Mouse (Mus musculus) midbrain, postnatal 0 days (tissue): ENCODE data around the gene Npas3. TPM values are rescaled to one million over a fixed set of nuclear protein-coding genes. Genes with fewer than 3 reads are reported as not detected.

Experiments used
- ATAC-seq: fragments of 200-750 bp; cut with Nextera tagmentation; 2 replicates; pipeline ENCODE4 v1.8.0; 2017; ENCODE audit warnings: moderate number of reproducible peaks, mild to moderate bottlenecking, moderate TSS enrichment, moderate library complexity; ENCODE audit not compliant: low FRiP score
- DNase-seq: peaks from one replicate; pipeline ENCODE4 v3.0.0-alpha.2; 2015; ENCODE audit warnings: low spot score
- H3K27ac ChIP-seq: fragments of 300-500 bp; sonication (generic); 2 replicates; pipeline ENCODE4 v1.5.1; 2014; ENCODE audit warnings: low read depth, mild to moderate bottlenecking, low read length, mixed read lengths
- H3K27me3 ChIP-seq: fragments of 300-500 bp; sonication (generic); 2 replicates; pipeline ENCODE4 v1.6.1; 2014; ENCODE audit warnings: low read length, control low read depth, mixed read lengths; ENCODE audit not compliant: insufficient read depth
- H3K36me3 ChIP-seq: fragments of 300-500 bp; sonication (generic); 2 replicates; pipeline ENCODE4 v1.6.1; 2014; ENCODE audit warnings: low read length, control low read depth, mixed read lengths; ENCODE audit not compliant: insufficient read depth
- H3K4me1 ChIP-seq: fragments of 300-500 bp; sonication (generic); 2 replicates; pipeline ENCODE4 v1.6.1; 2014; ENCODE audit warnings: mild to moderate bottlenecking, control low read depth, antibody characterized with exemption, low read length, mixed read lengths; ENCODE audit not compliant: insufficient read depth
- H3K4me2 ChIP-seq: fragments of 300-500 bp; sonication (generic); 2 replicates; pipeline ENCODE4 v1.6.1; 2014; ENCODE audit warnings: low read depth, mild to moderate bottlenecking, low read length, mixed read lengths; ENCODE audit not compliant: poor library complexity, severe bottlenecking
- H3K4me3 ChIP-seq: fragments of 300-500 bp; sonication (generic); 2 replicates; pipeline ENCODE4 v1.5.1; 2014; ENCODE audit warnings: low read depth, mild to moderate bottlenecking, low read length, moderate library complexity
- H3K9ac ChIP-seq: fragments of 300-500 bp; sonication (generic); replicated peaks from 2 replicates; pipeline ENCODE4 v1.6.1; 2014; ENCODE audit warnings: mild to moderate bottlenecking, low read length, moderate library complexity, mixed read lengths; ENCODE audit not compliant: poor library complexity, severe bottlenecking
- H3K9me3 ChIP-seq: fragments of 300-500 bp; sonication (generic); 2 replicates; pipeline ENCODE4 v1.6.1; 2016; ENCODE audit warnings: low read length, control low read depth
- CTCF ChIP-seq: IDR thresholded peaks from 2 replicates; pipeline ENCODE4 v1.5.1; 2016; ENCODE audit warnings: antibody characterized with exemption, mild to moderate bottlenecking
- WGBS: fragments of 180-500 bp; shearing (Covaris S2); extraction: QIAGEN DNeasy Blood & Tissue Kit; methylation state at CpG from one replicate; pipeline ENCODE4 v1.1.7; 2014; 5-methylcytosine and 5-hydroxymethylcytosine counted together
- polyA plus RNA-seq: library from polyadenylated mRNA; unstranded; fragments of >200 nt; fragmentation: Nextera tagmentation; extraction: Ambion mirVana; gene quantifications from 2 replicates; pipeline ENCODE4 v1.2.1, GENCODE M21; 2015
- total RNA-seq: library from RNA; depleted of rRNA; stranded (reverse); fragments of >200 nt; gene quantifications from 2 replicates; pipeline ENCODE4 v1.2.3, GENCODE M21; 2014

Npas3 gene
- total and polyA plus RNA-seq, 2 experiments from 2014 or later, result 34.2 to 53.8 TPM

- ATAC-seq (no peak), DNase-seq (peak; percentile 42)
- Histone ChIP-seq H3K9ac (no peak overlapping the region), H3K27me3 (no peaks in the 10 kb centered on the region), H3K4me1 (0 out of 2 replicates have a peak, but pooled peaks cover 3% of the 10 kb centered on the region), H3K4me3 (no peak overlapping the region), H3K27ac (no peak overlapping the region), H3K36me3 (no peaks in the 10 kb centered on the region), H3K4me2 (no peak overlapping the region), H3K9me3 (no peaks in the 10 kb centered on the region)
- WGBS, result 47% methylated on average over 6 of the region's 6 CpGs
- TF ChIP-seq CTCF, result no peak
Measured at GRCm38 (mm10) chr12:53832590-53832989, 584.1 kb downstream of the Npas3 start.

- Histone ChIP-seq H3K4me3 (no peak overlapping the region), H3K9ac (no peak overlapping the region), H3K27me3 (no peaks in the 10 kb centered on the region), H3K27ac (no peak overlapping the region), H3K4me1 (0 out of 2 replicates have a peak, but pooled peaks cover 3% of the 10 kb centered on the region), H3K36me3 (no peaks in the 10 kb centered on the region), H3K9me3 (no peaks in the 10 kb centered on the region), H3K4me2 (no peak overlapping the region)
- no peak for TF ChIP-seq CTCF
- peak; percentile 41 for DNase-seq
- no peak for ATAC-seq
- 73% methylated on average over 2 of the region's 2 CpGs for WGBS
Measured at GRCm38 (mm10) chr12:53833348-53833747, 584.9 kb downstream of the Npas3 start.

DNA sequence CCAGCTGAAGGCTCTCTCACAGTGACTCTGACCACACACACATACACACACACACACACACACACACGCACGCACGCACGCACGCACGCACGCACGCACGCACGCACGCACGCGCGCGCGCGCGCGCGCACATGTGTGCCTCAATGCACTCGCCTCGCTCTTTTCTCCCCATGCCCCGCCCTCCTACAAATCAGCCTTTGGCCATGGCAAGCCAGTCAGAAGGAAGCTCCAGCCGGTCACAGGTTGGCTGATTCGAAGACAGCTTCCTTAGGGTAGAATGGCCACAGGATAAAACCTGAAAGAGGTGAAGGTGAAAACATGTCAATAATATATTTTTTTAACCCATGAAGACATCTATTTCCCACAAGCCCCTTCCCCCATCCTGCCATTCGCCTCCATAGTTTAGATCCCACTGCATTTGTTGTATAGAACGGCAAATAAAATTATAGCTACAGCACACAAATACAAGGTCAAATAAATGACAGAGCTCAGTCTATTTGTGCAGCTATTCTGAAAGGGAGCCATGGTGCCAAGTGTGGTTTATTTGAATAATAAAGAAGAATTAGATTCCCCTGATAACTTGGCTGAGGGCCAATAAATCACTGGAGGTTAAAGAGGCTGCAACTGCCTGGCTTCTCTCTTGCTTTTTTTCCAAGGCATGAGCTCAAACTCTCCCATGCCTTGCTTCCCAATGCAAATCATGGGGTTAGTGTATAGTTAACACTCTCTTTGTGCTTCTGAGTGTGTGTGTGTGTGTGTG, 587.7 kb downstream of the Npas3 start:
- 79% methylated on average over 27 of the region's 27 CpGs for WGBS
- Histone ChIP-seq H3K4me3 (no peak overlapping the region), H3K4me1 (0 out of 2 replicates have a peak, but pooled peaks cover 3% of the 10 kb centered on the region), H3K27ac (no peak overlapping the region), H3K36me3 (no peaks in the 10 kb centered on the region), H3K4me2 (no peak overlapping the region), H3K9me3 (no peaks in the 10 kb centered on the region), H3K9ac (no peak overlapping the region), H3K27me3 (no peaks in the 10 kb centered on the region)
- DNase-seq (peak; percentile 51), ATAC-seq (no peak)
- TF ChIP-seq CTCF, result no peak

DNA sequence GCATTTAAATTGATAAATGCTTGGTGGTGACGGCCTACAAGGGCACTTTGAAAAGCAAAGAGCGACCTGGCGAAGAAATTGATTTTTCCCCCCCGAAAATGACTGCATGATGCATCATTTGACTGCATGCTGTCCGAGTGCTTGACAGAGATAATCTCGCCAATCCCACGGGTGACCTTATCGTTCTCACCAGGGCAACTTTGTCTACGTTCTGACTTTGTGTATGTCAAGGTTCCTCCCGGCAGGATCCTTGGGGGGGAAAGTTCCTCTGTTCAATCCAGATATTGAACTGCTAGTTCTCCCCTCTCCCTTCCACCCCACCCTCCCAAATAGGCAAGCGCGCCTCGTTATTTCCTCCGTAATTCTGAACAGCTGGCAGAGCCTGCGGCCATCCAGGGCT, 588.9 kb downstream of the Npas3 start:
- no peak for ATAC-seq
- 0 out of 2 replicates have a peak, but pooled peaks cover 3% of the 10 kb centered on the region for H3K4me1 ChIP-seq

GRCm38 (mm10) chr12:53838541-53838940, 590.1 kb downstream of the Npas3 start:
- Histone ChIP-seq H3K9me3 (no peaks in the 10 kb centered on the region), H3K4me2 (no peak overlapping the region), H3K27me3 (no peaks in the 10 kb centered on the region), H3K36me3 (no peaks in the 10 kb centered on the region), H3K4me3 (no peak overlapping the region), H3K4me1 (0 out of 2 replicates have a peak, but pooled peaks cover 3% of the 10 kb centered on the region), H3K9ac (no peak overlapping the region), H3K27ac (no peak overlapping the region)
- DNase-seq (no peak), ATAC-seq (no peak)
- no peak for TF ChIP-seq CTCF
- WGBS, result 23% methylated on average over 7 of the region's 7 CpGs

More for the DNA sequence above, 588.9 kb downstream of the Npas3 start:
- Histone ChIP-seq H3K27me3 (no peaks in the 10 kb centered on the region), H3K4me3 (no peak overlapping the region), H3K9me3 (no peaks in the 10 kb centered on the region), H3K36me3 (no peaks in the 10 kb centered on the region), H3K27ac (no peak overlapping the region), H3K4me2 (no peak overlapping the region), H3K9ac (no peak overlapping the region)
- TF ChIP-seq CTCF, result no peak
- 69% methylated on average over 15 of the region's 15 CpGs for WGBS
- DNase-seq, result no peak

DNA sequence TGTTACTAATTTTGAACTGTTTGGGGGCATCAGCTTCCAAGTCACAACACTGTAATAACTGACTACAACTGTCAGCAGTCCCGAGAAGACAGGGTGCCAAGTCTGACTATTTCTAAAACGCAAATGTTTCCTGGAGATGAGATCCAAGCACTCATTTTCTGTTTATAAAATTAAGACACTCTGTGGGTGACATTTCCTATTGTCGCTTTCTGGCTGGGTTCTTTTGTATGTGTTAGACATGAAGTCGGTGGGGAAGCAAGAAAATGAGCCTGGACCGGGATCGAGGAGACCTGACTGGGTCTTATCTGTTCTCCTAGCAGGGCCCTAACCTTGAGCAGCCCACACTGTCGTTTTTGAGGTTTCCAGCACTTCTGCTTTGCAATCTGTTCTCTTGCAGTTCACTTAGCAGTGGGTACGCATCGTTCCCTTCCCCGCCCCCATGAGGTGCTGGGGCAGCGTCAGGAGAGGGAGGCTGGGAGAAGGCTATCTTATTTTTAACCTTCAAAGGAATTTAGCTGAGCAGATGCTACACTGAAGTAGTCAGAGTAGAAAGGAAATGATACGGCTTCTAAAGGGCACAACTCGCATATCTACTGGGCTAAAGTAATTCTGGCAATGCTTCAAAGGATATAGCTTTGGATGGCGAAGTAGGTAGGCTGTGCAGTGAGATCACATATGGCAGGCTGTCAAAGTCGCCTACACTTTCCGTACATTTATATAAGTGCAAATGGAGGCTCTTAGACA, 593.6 kb downstream of the Npas3 start:
- DNase-seq (no peak), ATAC-seq (no peak)
- Histone ChIP-seq H3K9ac (no peak overlapping the region), H3K9me3 (no peaks in the 10 kb centered on the region), H3K36me3 (no peaks in the 10 kb centered on the region), H3K4me1 (peaks cover 3% of the 10 kb centered on the region; the same call in 1 of the 2 replicates), H3K4me2 (no peak overlapping the region), H3K4me3 (no peak overlapping the region), H3K27me3 (no peaks in the 10 kb centered on the region), H3K27ac (no peak overlapping the region)
- 35% methylated on average over 16 of the region's 16 CpGs for WGBS
- no peak for TF ChIP-seq CTCF
